7 mouse cellular contexts compared by ENCODE assay signal in the genomic region with DNA sequence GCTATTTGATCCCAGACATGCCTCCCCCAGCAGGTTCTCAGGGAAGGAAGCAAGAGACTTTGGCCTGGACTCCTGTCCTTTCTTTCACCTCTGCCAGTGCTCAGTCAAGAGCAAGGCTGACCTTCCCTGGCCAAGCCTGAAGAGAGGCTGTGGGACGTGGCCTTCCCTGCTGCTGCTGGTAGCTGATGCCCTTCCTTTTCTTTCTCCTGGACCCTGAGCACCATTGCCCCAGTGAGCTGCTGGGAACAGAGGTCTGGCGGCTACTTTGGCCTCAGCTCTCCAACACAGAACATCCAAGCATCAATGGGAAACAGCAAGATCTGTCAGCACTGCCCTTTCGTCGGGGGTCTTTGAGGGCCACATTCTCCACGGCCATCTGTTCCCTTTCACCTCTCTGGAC.
A peak's percentile ranks its signal among the peaks of the same experiment; 100 is the strongest.
DNase-seq lines count a peak whose midpoint lies in the region; ATAC-seq lines count a peak whose summit lies in the region.

No protein-coding gene starts in this region.

- H3K4me1 ChIP-seq in midbrain, embryonic 11.5 days (ENCODE audit: control insufficient read depth, insufficient read depth, low read length) = peaks cover 46% of the 10 kb centered on the region
- H3K4me1 ChIP-seq in midbrain, embryonic 14.5 days (ENCODE audit: control insufficient read depth, insufficient read depth, low read length) = peaks cover 26% of the 10 kb centered on the region
- peaks cover 44% of the 10 kb centered on the region for H3K4me1 ChIP-seq in hindbrain, embryonic 13.5 days (replicated peaks)

- ATAC-seq in midbrain, embryonic 11.5 days (ENCODE audit: low FRiP score) = no peak
- ATAC-seq in midbrain, embryonic 14.5 days (ENCODE audit: low FRiP score, low TSS enrichment) = no peak
- no peak for ATAC-seq in hindbrain, embryonic 13.5 days (ENCODE audit: low FRiP score)
- ATAC-seq in frontal cortex, adult (ENCODE audit: low TSS enrichment) = no peak

- no peaks in the 10 kb centered on the region for H3K36me3 ChIP-seq in midbrain, embryonic 11.5 days (ENCODE audit: control insufficient read depth, insufficient read depth, low read length)
- H3K36me3 ChIP-seq in midbrain, embryonic 14.5 days (ENCODE audit: control insufficient read depth, insufficient read depth, low read length) = no peaks in the 10 kb centered on the region
- no peaks in the 10 kb centered on the region for H3K36me3 ChIP-seq in hindbrain, embryonic 13.5 days

- H3K9me3 ChIP-seq in midbrain, embryonic 11.5 days (ENCODE audit: control insufficient read depth, low read length) = no peaks in the 10 kb centered on the region
- H3K9me3 ChIP-seq in midbrain, embryonic 14.5 days (ENCODE audit: control insufficient read depth, low read length) = no peaks in the 10 kb centered on the region
- no peaks in the 10 kb centered on the region for H3K9me3 ChIP-seq in hindbrain, embryonic 13.5 days

- no peak overlapping the region for H3K4me3 ChIP-seq in midbrain, embryonic 11.5 days (ENCODE audit: low read depth, low read length)
- no peak overlapping the region for H3K4me3 ChIP-seq in midbrain, embryonic 14.5 days (replicated peaks; ENCODE audit: low read depth, low read length)
- H3K4me3 ChIP-seq in hindbrain, embryonic 13.5 days = no peak overlapping the region

- H3K27ac ChIP-seq in midbrain, embryonic 11.5 days (ENCODE audit: low read depth, low read length) = peak overlapping the region; percentile 66
- H3K27ac ChIP-seq in midbrain, embryonic 14.5 days (replicated peaks; ENCODE audit: low read depth, low read length) = no peak overlapping the region
- peak overlapping the region; percentile 36 for H3K27ac ChIP-seq in hindbrain, embryonic 13.5 days

- no peaks in the 10 kb centered on the region for H3K27me3 ChIP-seq in midbrain, embryonic 11.5 days (ENCODE audit: control insufficient read depth, insufficient read depth, low read length)
- no peaks in the 10 kb centered on the region for H3K27me3 ChIP-seq in midbrain, embryonic 14.5 days (ENCODE audit: control insufficient read depth, insufficient read depth, low read length)
- no peaks in the 10 kb centered on the region for H3K27me3 ChIP-seq in hindbrain, embryonic 13.5 days

- H3K4me2 ChIP-seq in midbrain, embryonic 11.5 days = no peak overlapping the region
- H3K4me2 ChIP-seq in midbrain, embryonic 14.5 days (ENCODE audit: low read length) = no peak overlapping the region
- H3K4me2 ChIP-seq in hindbrain, embryonic 13.5 days = no peak overlapping the region

- DNase-seq in midbrain, embryonic 11.5 days (ENCODE audit: low spot score, missing footprints) = peak; percentile 90
- DNase-seq in midbrain, embryonic 14.5 days = no peak
- DNase-seq in kidney, postnatal 4 days = peak; percentile 41 to 50
- DNase-seq in cerebellum, adult 18-20 months = no peak
- no peak for DNase-seq in cerebellum, postnatal 36 days

- H3K9ac ChIP-seq in midbrain, embryonic 11.5 days (ENCODE audit: low read length) = no peak overlapping the region; the same call in 1 of the 2 replicates
- H3K9ac ChIP-seq in midbrain, embryonic 14.5 days (replicated peaks; ENCODE audit: low read length) = no peak overlapping the region
- H3K9ac ChIP-seq in hindbrain, embryonic 13.5 days = no peak overlapping the region

- WGBS in midbrain, embryonic 11.5 days = 7% methylated on average over 5 of the region's 5 CpGs
- 13% methylated on average over 5 of the region's 5 CpGs for WGBS in midbrain, embryonic 14.5 days
- WGBS in hindbrain, embryonic 13.5 days = 16% methylated on average over 5 of the region's 5 CpGs

Comparison
In these comparisons a context has a peak if more than half of its experiments do, and no peak if none do; other contexts are left out.
1. DNase-seq: peak in midbrain, embryonic 11.5 days (single experiment) and kidney, postnatal 4 days (2 of 2); none in midbrain, embryonic 14.5 days (single experiment), cerebellum, adult 18-20 months (0 of 2) and cerebellum, postnatal 36 days (0 of 2).